Comparison of ENCODE assay signal across 14 mouse cellular contexts in genomic region chr15:100865556-100865955, GRCm38 (mm10). TPM values are rescaled to one million over a fixed set of nuclear protein-coding genes. Genes with fewer than 3 reads are reported as not detected.
DNase-seq lines count a peak whose midpoint lies in the region; ATAC-seq and TF ChIP-seq lines count a peak whose summit lies in the region.
"Had no signal": no experiment of that assay in that cellular context is flagged by ENCODE, and none has a peak within 500 bp of the region (broad histone marks: within the 10 kb centered on the region; RNA-seq: fewer than 3 reads in every experiment).

No protein-coding gene starts in this region.

- H3K27ac ChIP-seq in intestine, postnatal 0 days (ENCODE audit: low read depth, low read length) = no peak overlapping the region
- no peak overlapping the region for H3K27ac ChIP-seq in intestine, embryonic 15.5 days
- no peak overlapping the region for H3K27ac ChIP-seq in MEL (ENCODE audit: control insufficient read depth, low read depth, low read length)
- H3K27ac ChIP-seq: limb, embryonic 15.5 days; macrophage had no signal

- ATAC-seq in intestine, postnatal 0 days = no peak
- no peak for ATAC-seq in intestine, embryonic 15.5 days

- DNase-seq in thymus, postnatal 4 days = peak; percentile 29
- no peak for DNase-seq in thymus, postnatal 10 days (ENCODE audit: low spot score in 2 of 2)
- no peak for DNase-seq in MEL (ENCODE audit: low read depth, low spot score)
- no peak for DNase-seq in B cell, adult 2 months
- no peak for DNase-seq in lung, postnatal 36 days
- DNase-seq: heart, postnatal 36 days; lung, adult 18-20 months; thymus, postnatal 25 days had no signal

- no peaks in the 10 kb centered on the region for H3K79me2 ChIP-seq in MEL (ENCODE audit: control insufficient read depth, insufficient read depth, low read length, poor library complexity)

- peak; percentile 30 for TF ChIP-seq CTCF in intestine, postnatal 0 days (IDR thresholded peaks at IDR 0.05; ENCODE audit: low read depth)
- TF ChIP-seq CTCF in MEL (IDR thresholded peaks at IDR 0.05 in 2 of 3, conservative IDR thresholded peaks at IDR 0.05 in 1 of 3; ENCODE audit: control insufficient read depth in 1 of 3, insufficient read depth in 1 of 3, low read depth in 2 of 3, low read length in 3 of 3, poor library complexity in 1 of 3, severe bottlenecking in 1 of 3) = peak in 2 of 3 experiments; percentile 17 to 39; a peak in 3 of 6 replicates

- H3K9me3 ChIP-seq in intestine, postnatal 0 days (ENCODE audit: control insufficient read depth) = peaks cover 4% of the 10 kb centered on the region; the same call in 1 of the 2 replicates
- no peaks in the 10 kb centered on the region for H3K9me3 ChIP-seq in intestine, embryonic 15.5 days
- no peaks in the 10 kb centered on the region for H3K9me3 ChIP-seq in MEL (replicated peaks; ENCODE audit: insufficient read depth, low read length)
- H3K9me3 ChIP-seq: limb, embryonic 15.5 days had no signal

- H3K4me2 ChIP-seq in intestine, postnatal 0 days (replicated peaks; ENCODE audit: low read depth) = no peak overlapping the region
- H3K4me2 ChIP-seq in intestine, embryonic 15.5 days (replicated peaks) = no peak overlapping the region
- H3K4me2 ChIP-seq: heart, embryonic 12.5 days; limb, embryonic 15.5 days; midbrain, embryonic 11.5 days had no signal

- WGBS in intestine, postnatal 0 days = 50% methylated on average over 3 of the region's 3 CpGs
- WGBS in intestine, embryonic 15.5 days = 50% methylated on average over 3 of the region's 3 CpGs

- no peak for TF ChIP-seq EP300 in MEL (IDR thresholded peaks at IDR 0.05; ENCODE audit: low read depth in 1 of 2, low read length in 2 of 2)

- no peaks in the 10 kb centered on the region for H3K4me1 ChIP-seq in intestine, postnatal 0 days (replicated peaks; ENCODE audit: control insufficient read depth, insufficient read depth, low read length)
- H3K4me1 ChIP-seq in intestine, embryonic 15.5 days (replicated peaks) = peaks cover 8% of the 10 kb centered on the region; the same call in 1 of the 2 replicates
- no peaks in the 10 kb centered on the region for H3K4me1 ChIP-seq in MEL (ENCODE audit: control insufficient read depth in 1 of 2, insufficient read depth in 2 of 2, low read length in 2 of 2)

- no peak for TF ChIP-seq POLR2A in MEL (IDR thresholded peaks at IDR 0.05; ENCODE audit: control insufficient read depth in 1 of 2, insufficient read depth in 1 of 2, low read depth in 1 of 2, low read length in 2 of 2, poor library complexity in 1 of 2)

- H3K9ac ChIP-seq in intestine, postnatal 0 days (ENCODE audit: low read depth, low read length) = no peak overlapping the region
- H3K9ac ChIP-seq in intestine, embryonic 15.5 days = no peak overlapping the region
- H3K9ac ChIP-seq in MEL (ENCODE audit: control insufficient read depth, low read depth, low read length, poor library complexity, severe bottlenecking) = no peak overlapping the region
- H3K9ac ChIP-seq: heart, embryonic 12.5 days; limb, embryonic 15.5 days had no signal

- no peak overlapping the region for H3K4me3 ChIP-seq in intestine, postnatal 0 days (ENCODE audit: low read depth, low read length)
- H3K4me3 ChIP-seq in intestine, embryonic 15.5 days (replicated peaks) = no peak overlapping the region
- H3K4me3 ChIP-seq in MEL (ENCODE audit: control insufficient read depth in 1 of 2, insufficient read depth in 1 of 2, low read depth in 2 of 2, low read length in 2 of 2) = no peak overlapping the region
- H3K4me3 ChIP-seq: heart, embryonic 12.5 days; limb, embryonic 15.5 days had no signal

- TF ChIP-seq RAD21 in MEL (IDR thresholded peaks at IDR 0.05; ENCODE audit: low read depth, low read length) = peak; percentile 23

- peaks cover 19% of the 10 kb centered on the region for H3K27me3 ChIP-seq in intestine, postnatal 0 days (replicated peaks; ENCODE audit: control insufficient read depth, insufficient read depth, low read length)
- peaks cover 11% of the 10 kb centered on the region for H3K27me3 ChIP-seq in intestine, embryonic 15.5 days (replicated peaks)
- H3K27me3 ChIP-seq in MEL (ENCODE audit: control insufficient read depth in 1 of 2, insufficient read depth in 2 of 2, low read length in 2 of 2) = peaks cover 3% of the 10 kb centered on the region in 2 experiments; a peak in 3 of 4 replicates

- H3K36me3 ChIP-seq in intestine, postnatal 0 days (ENCODE audit: control insufficient read depth, insufficient read depth) = no peaks in the 10 kb centered on the region
- H3K36me3 ChIP-seq in intestine, embryonic 15.5 days = no peaks in the 10 kb centered on the region
- no peaks in the 10 kb centered on the region for H3K36me3 ChIP-seq in MEL (ENCODE audit: control insufficient read depth in 1 of 2, insufficient read depth in 2 of 2, low read length in 2 of 2)
- H3K36me3 ChIP-seq: heart, embryonic 12.5 days; limb, embryonic 15.5 days had no signal

TF ChIP-seq in MEL, 35 proteins besides CTCF, POLR2A, EP300 and RAD21:
- peak; percentile 34 for TF ChIP-seq SMC3 (IDR thresholded peaks at IDR 0.05; ENCODE audit: low read depth, low read length)
- no peak for TF ChIP-seq POLR2AphosphoS5 (IDR thresholded peaks at IDR 0.05; ENCODE audit: borderline replicate concordance, low read depth, low read length)

RNA-seq across cellular contexts. Expression of gene Scn8a, which starts 4.1 kb away (rescaled TPM):
- polyA plus RNA-seq in intestine, postnatal 0 days (2015; fragmentation: Nextera tagmentation; extraction: Ambion mirVana) = 0.55 and 0.59 TPM in 2 replicates
- polyA plus RNA-seq in intestine, embryonic 15.5 days (2015; fragmentation: Nextera tagmentation; extraction: Ambion mirVana) = 2.1 and 2.6 TPM in 2 replicates
- total RNA-seq in MEL (2012; rRNA removed) = 0.03 and 0.08 TPM in 2 replicates
- polyA plus RNA-seq in MEL (2012; ENCODE audit: insufficient read depth in 1 of 2, insufficient read length in 2 of 2, low read depth in 1 of 2, low replicate concordance in 2 of 2, missing spikeins in 1 of 2) = under 1 TPM in 1 of 2 experiments, not detected in 1; 0.01 TPM
- polyA plus RNA-seq: macrophage had no signal
